ENCODE assay signal across 8 mouse cellular contexts in genomic region chr6:51544118-51544681, GRCm38 (mm10). TPM values are rescaled to one million over a fixed set of nuclear protein-coding genes. Genes with fewer than 3 reads are reported as not detected.
DNase-seq lines count a peak whose midpoint lies in the region; ATAC-seq and TF ChIP-seq lines count a peak whose summit lies in the region.

No protein-coding gene starts in this region.

- TF ChIP-seq POLR2A in small intestine, adult 2 months (IDR thresholded peaks at IDR 0.05; ENCODE audit: low read depth, low read length) = no peak

- H3K9me3 ChIP-seq in kidney, embryonic 16.5 days (ENCODE audit: low read length) = 0 out of 2 replicates have a peak, but pooled peaks cover 2% of the 10 kb centered on the region
- H3K9me3 ChIP-seq in liver, embryonic 12.5 days (replicated peaks) = no peaks in the 10 kb centered on the region

- no peak overlapping the region for H3K9ac ChIP-seq in kidney, embryonic 16.5 days (replicated peaks; ENCODE audit: low read length)
- no peak overlapping the region for H3K9ac ChIP-seq in liver, embryonic 12.5 days

- DNase-seq in kidney, adult 9 months = peak; percentile 44
- DNase-seq in NIH3T3 (ENCODE audit: low read depth) = peak; percentile 82
- DNase-seq in heart, adult 8-10 months (ENCODE audit: low spot score) = peak; percentile 71
- DNase-seq in cerebellum, adult 18-20 months = no peak
- DNase-seq in cerebellum, postnatal 36 days = no peak

- H3K27ac ChIP-seq in kidney, embryonic 16.5 days (ENCODE audit: low read length) = no peak overlapping the region
- no peak overlapping the region for H3K27ac ChIP-seq in liver, embryonic 12.5 days
- H3K27ac ChIP-seq in small intestine, adult 2 months (ENCODE audit: insufficient read depth, low read depth, low read length) = peak overlapping the region; percentile 68

- H3K4me1 ChIP-seq in kidney, embryonic 16.5 days (ENCODE audit: insufficient read depth, low read length) = peaks cover 8% of the 10 kb centered on the region; the same call in 1 of the 2 replicates
- H3K4me1 ChIP-seq in liver, embryonic 12.5 days = peaks cover 23% of the 10 kb centered on the region
- H3K4me1 ChIP-seq in small intestine, adult 2 months (ENCODE audit: control insufficient read depth, insufficient read depth, insufficient read length, low read length) = peaks cover 8% of the 10 kb centered on the region; the same call in 1 of the 2 replicates

- no peak for TF ChIP-seq CTCF in small intestine, adult 2 months (IDR thresholded peaks at IDR 0.05; ENCODE audit: extremely low read depth, insufficient read length, insufficient replicate concordance, low read depth, low read length)

- no peaks in the 10 kb centered on the region for H3K27me3 ChIP-seq in kidney, embryonic 16.5 days (ENCODE audit: insufficient read depth, low read length)
- H3K27me3 ChIP-seq in liver, embryonic 12.5 days (replicated peaks) = no peaks in the 10 kb centered on the region
- H3K27me3 ChIP-seq in small intestine, adult 2 months (ENCODE audit: control insufficient read depth, insufficient read depth, low read length) = no peaks in the 10 kb centered on the region

- WGBS in kidney, embryonic 16.5 days = 53% methylated on average over 7 of the region's 7 CpGs
- WGBS in liver, embryonic 12.5 days (ENCODE audit: insufficient replicate concordance) = 38% methylated on average over 7 of the region's 7 CpGs
- WGBS in small intestine, adult 2 months = 27% methylated on average over 7 of the region's 7 CpGs

- ATAC-seq in kidney, embryonic 16.5 days (ENCODE audit: low FRiP score, low TSS enrichment) = no peak
- ATAC-seq in liver, embryonic 12.5 days = no peak

- no peak overlapping the region for H3K4me2 ChIP-seq in kidney, embryonic 16.5 days (replicated peaks; ENCODE audit: low read depth, low read length)
- peak overlapping the region; percentile 28 for H3K4me2 ChIP-seq in liver, embryonic 12.5 days

- H3K36me3 ChIP-seq in kidney, embryonic 16.5 days (ENCODE audit: insufficient read depth, low read length) = no peaks in the 10 kb centered on the region
- H3K36me3 ChIP-seq in liver, embryonic 12.5 days = no peaks in the 10 kb centered on the region
- no peaks in the 10 kb centered on the region for H3K36me3 ChIP-seq in small intestine, adult 2 months (ENCODE audit: control insufficient read depth, insufficient read depth, low read length)

- no peak overlapping the region for H3K4me3 ChIP-seq in kidney, embryonic 16.5 days (ENCODE audit: low read length)
- H3K4me3 ChIP-seq in liver, embryonic 12.5 days = no peak overlapping the region
- peak overlapping the region; percentile 27; the same call in 1 of the 2 replicates for H3K4me3 ChIP-seq in small intestine, adult 2 months (ENCODE audit: low read depth, low read length)

RNA-seq across cellular contexts. Expression of gene Snx10, which starts 20.5 kb away (rescaled TPM):
- 16.1 and 16.7 TPM in 2 replicates for polyA plus RNA-seq in kidney, embryonic 16.5 days (2015; fragmentation: Nextera tagmentation; extraction: Ambion mirVana)
- total RNA-seq in heart, adult 8-10 months (2022) = 10 to 100 TPM; 11.5 to 17.2 (median 14.1) TPM
- 5.2 and 5.4 TPM in 2 replicates for polyA plus RNA-seq in liver, embryonic 12.5 days (2016; fragmentation: Nextera tagmentation; extraction: Ambion mirVana)
- 0.33 and 0.69 TPM in 2 replicates for polyA plus RNA-seq in small intestine, adult 2 months (2012; rRNA removed)

Comparison
In these comparisons a context has a peak if more than half of its experiments do, and no peak if none do; other contexts are left out.
1. DNase-seq: peak in kidney, adult 9 months (single experiment), NIH3T3 (single experiment) and heart, adult 8-10 months (single experiment); none in cerebellum, adult 18-20 months (0 of 2) and cerebellum, postnatal 36 days (0 of 2).